Mouse (Mus musculus) forebrain, embryonic 16.5 days (tissue): ENCODE measurements around the gene Fkbp6. TPM values are rescaled to one million over a fixed set of nuclear protein-coding genes. Genes with fewer than 3 reads are reported as not detected.
A peak's percentile ranks its signal among the peaks of the same experiment; 100 is the strongest.

Experiments used
- ATAC-seq: fragments of 200-750 bp; cut with Nextera tagmentation; 2 replicates; pipeline ENCODE4 v1.8.0; 2017; ENCODE audit warnings: mild to moderate bottlenecking, moderate library complexity
- H3K27ac ChIP-seq: fragments of 300-500 bp; sonication (generic); 2 replicates; pipeline ENCODE4 v1.5.1; 2014; ENCODE audit warnings: low read length, control low read depth
- H3K27me3 ChIP-seq: fragments of 300-500 bp; sonication (generic); replicated peaks from 2 replicates; pipeline ENCODE4 v1.6.1; 2014; ENCODE audit warnings: low read length; ENCODE audit not compliant: control insufficient read depth, insufficient read depth
- H3K36me3 ChIP-seq: fragments of 300-500 bp; sonication (generic); 2 replicates; pipeline ENCODE4 v1.6.1; 2014; ENCODE audit not compliant: control insufficient read depth, insufficient read depth
- H3K4me1 ChIP-seq: fragments of 300-500 bp; sonication (generic); replicated peaks from 2 replicates; pipeline ENCODE4 v1.6.1; 2014; ENCODE audit warnings: low read length; ENCODE audit not compliant: control insufficient read depth, insufficient read depth
- H3K4me2 ChIP-seq: fragments of 300-500 bp; sonication (generic); 2 replicates; pipeline ENCODE4 v1.6.1; 2014; ENCODE audit warnings: mild to moderate bottlenecking, low read length, control low read depth
- H3K4me3 ChIP-seq: fragments of 300-500 bp; sonication (generic); replicated peaks from 2 replicates; pipeline ENCODE4 v1.5.1; 2014; ENCODE audit warnings: mild to moderate bottlenecking, low read length, control low read depth
- H3K9ac ChIP-seq: fragments of 300-500 bp; sonication (generic); replicated peaks from 2 replicates; pipeline ENCODE4 v1.6.1; 2014; ENCODE audit warnings: low read depth, low read length, control low read depth
- H3K9me3 ChIP-seq: fragments of 300-500 bp; sonication (generic); 2 replicates; pipeline ENCODE4 v1.6.1; 2016; ENCODE audit warnings: low read length; ENCODE audit not compliant: control insufficient read depth
- WGBS: fragments of 180-500 bp; shearing (Covaris S2); extraction: QIAGEN DNeasy Blood & Tissue Kit; methylation state at CpG from one replicate; pipeline ENCODE4 v1.1.7; 2014; 5-methylcytosine and 5-hydroxymethylcytosine counted together
- polyA plus RNA-seq: library from polyadenylated mRNA; unstranded; fragments of >200 nt; fragmentation: Nextera tagmentation; extraction: Ambion mirVana; gene quantifications from 2 replicates; pipeline ENCODE4 v1.2.1, GENCODE M21; 2015

Fkbp6 gene
- polyA plus RNA-seq, 1 experiment from 2014 or later = not detected

- peak; percentile 46 for ATAC-seq
- Histone ChIP-seq H3K9ac (peak overlapping the region; percentile 41; the same call in 1 of the 2 replicates), H3K36me3 (no peaks in the 10 kb centered on the region), H3K4me1 (peaks cover 22% of the 10 kb centered on the region), H3K9me3 (no peaks in the 10 kb centered on the region), H3K27ac (peak overlapping the region; percentile 48), H3K4me2 (peak overlapping the region; percentile 42), H3K4me3 (0 out of 2 replicates have a peak overlapping the region, but pooled peaks have one; percentile 3), H3K27me3 (peaks cover 2% of the 10 kb centered on the region; the same call in 1 of the 2 replicates)
- 7% methylated on average over 15 of the region's 15 CpGs for WGBS
Measured at GRCm38 (mm10) chr5:135274663-135275396, 75.0 kb downstream of the Fkbp6 start.

GRCm38 (mm10) chr5:135271563-135272165 is 78.2 kb downstream of the Fkbp6 start:
- WGBS = 14% methylated on average over 12 of the region's 12 CpGs
- H3K4me3 ChIP-seq = no peak overlapping the region
- no peaks in the 10 kb centered on the region for H3K9me3 ChIP-seq
- no peak overlapping the region for H3K9ac ChIP-seq
- H3K4me1 ChIP-seq = peaks cover 21% of the 10 kb centered on the region
- H3K36me3 ChIP-seq = no peaks in the 10 kb centered on the region
- peaks cover 2% of the 10 kb centered on the region; the same call in 1 of the 2 replicates for H3K27me3 ChIP-seq
- no peak overlapping the region for H3K4me2 ChIP-seq
- ATAC-seq = peak; percentile 73
- H3K27ac ChIP-seq = peak overlapping the region; percentile 1; the same call in 1 of the 2 replicates

GRCm38 (mm10) chr5:135270361-135270760 is 79.5 kb downstream of the Fkbp6 start:
- no peak for ATAC-seq
- no peak overlapping the region for H3K4me3 ChIP-seq
- H3K9me3 ChIP-seq = no peaks in the 10 kb centered on the region
- no peaks in the 10 kb centered on the region for H3K36me3 ChIP-seq
- no peak overlapping the region for H3K4me2 ChIP-seq
- H3K27me3 ChIP-seq = no peaks in the 10 kb centered on the region
- WGBS = 84% methylated on average over 4 of the region's 4 CpGs
- no peak overlapping the region for H3K27ac ChIP-seq
- H3K9ac ChIP-seq = no peak overlapping the region
- H3K4me1 ChIP-seq = peaks cover 18% of the 10 kb centered on the region

GRCm38 (mm10) chr5:135269451-135269850 is 80.4 kb downstream of the Fkbp6 start:
- no peak for ATAC-seq
- no peak overlapping the region for H3K4me3 ChIP-seq
- H3K9ac ChIP-seq = no peak overlapping the region
- no peaks in the 10 kb centered on the region for H3K9me3 ChIP-seq
- 82% methylated on average over 8 of the region's 8 CpGs for WGBS
- H3K4me1 ChIP-seq = peaks cover 10% of the 10 kb centered on the region
- no peaks in the 10 kb centered on the region for H3K27me3 ChIP-seq
- no peak overlapping the region for H3K4me2 ChIP-seq
- H3K27ac ChIP-seq = no peak overlapping the region
- no peaks in the 10 kb centered on the region for H3K36me3 ChIP-seq

- H3K4me3 ChIP-seq = no peak overlapping the region
- no peak overlapping the region for H3K9ac ChIP-seq
- H3K4me1 ChIP-seq = peaks cover 7% of the 10 kb centered on the region; the same call in 1 of the 2 replicates
- 0 out of 2 replicates have a peak overlapping the region, but pooled peaks have one; percentile 3 for H3K27ac ChIP-seq
- no peaks in the 10 kb centered on the region for H3K36me3 ChIP-seq
- WGBS = 61% methylated on average over 9 of the region's 9 CpGs
- H3K9me3 ChIP-seq = no peaks in the 10 kb centered on the region
- H3K27me3 ChIP-seq = no peaks in the 10 kb centered on the region
- ATAC-seq = 0 out of 2 replicates have a peak, but pooled peaks have one; percentile 3
- no peak overlapping the region for H3K4me2 ChIP-seq
Measured at GRCm38 (mm10) chr5:135264548-135264947, 85.3 kb downstream of the Fkbp6 start.

- Histone ChIP-seq H3K36me3 (no peaks in the 10 kb centered on the region), H3K4me2 (no peak overlapping the region; the same call in 1 of the 2 replicates), H3K27ac (0 out of 2 replicates have a peak overlapping the region, but pooled peaks have one; percentile 4), H3K9ac (no peak overlapping the region), H3K27me3 (no peaks in the 10 kb centered on the region), H3K4me1 (peaks cover 7% of the 10 kb centered on the region), H3K4me3 (no peak overlapping the region), H3K9me3 (no peaks in the 10 kb centered on the region)
- peak; percentile 94 for ATAC-seq
- WGBS = 14% methylated on average over 17 of the region's 17 CpGs
Measured at GRCm38 (mm10) chr5:135263866-135264503, 85.9 kb downstream of the Fkbp6 start.

- Histone ChIP-seq H3K9me3 (no peaks in the 10 kb centered on the region), H3K4me2 (peak overlapping the region; percentile 48), H3K9ac (peak overlapping the region; percentile 66), H3K4me1 (peaks cover 18% of the 10 kb centered on the region), H3K4me3 (peak overlapping the region; percentile 32), H3K27ac (peak overlapping the region; percentile 88), H3K36me3 (no peaks in the 10 kb centered on the region), H3K27me3 (no peaks in the 10 kb centered on the region)
- peak; percentile 68 for ATAC-seq
- 4% methylated on average over 30 of the region's 30 CpGs for WGBS
Measured at GRCm38 (mm10) chr5:135258280-135259150, 91.3 kb downstream of the Fkbp6 start.

- Histone ChIP-seq H3K9me3 (no peaks in the 10 kb centered on the region), H3K9ac (no peak overlapping the region), H3K36me3 (no peaks in the 10 kb centered on the region), H3K27ac (peak overlapping the region; percentile 88), H3K4me2 (no peak overlapping the region), H3K4me3 (no peak overlapping the region), H3K27me3 (no peaks in the 10 kb centered on the region), H3K4me1 (peaks cover 25% of the 10 kb centered on the region)
- ATAC-seq = no peak
- WGBS = 79% methylated on average over 12 of the region's 12 CpGs
Measured at GRCm38 (mm10) chr5:135257559-135257958, 92.3 kb downstream of the Fkbp6 start.
